Mouse (Mus musculus) gastrocnemius, adult 18-20 months (tissue): ENCODE data around the gene Prol1. TPM values are rescaled to one million over a fixed set of nuclear protein-coding genes. Genes with fewer than 3 reads are reported as not detected.
"Not testable (repeated sequence)": the region's sequence is repeated elsewhere in the genome, so short reads cannot be mapped to it uniquely, and the experiment has no call there.

Source experiments
- DNase-seq: peaks from one replicate; pipeline ENCODE4 v3.0.0; 2021; ENCODE audit warnings: low spot score
- long read RNA-seq, 2 experiments: library from polyadenylated mRNA; stranded (forward); transcript quantifications; one replicate each; pipeline ENCODE4 v2.0.0; 2021
- total RNA-seq, 2 experiments: library from RNA; stranded (reverse); gene quantifications; 2 replicates each; pipeline ENCODE4 v1.2.3; 2021

The Prol1 gene
- not detected for total RNA-seq
- long read RNA-seq, experiment 1: 0 reads
- long read RNA-seq, experiment 2: 0 reads

DNA sequence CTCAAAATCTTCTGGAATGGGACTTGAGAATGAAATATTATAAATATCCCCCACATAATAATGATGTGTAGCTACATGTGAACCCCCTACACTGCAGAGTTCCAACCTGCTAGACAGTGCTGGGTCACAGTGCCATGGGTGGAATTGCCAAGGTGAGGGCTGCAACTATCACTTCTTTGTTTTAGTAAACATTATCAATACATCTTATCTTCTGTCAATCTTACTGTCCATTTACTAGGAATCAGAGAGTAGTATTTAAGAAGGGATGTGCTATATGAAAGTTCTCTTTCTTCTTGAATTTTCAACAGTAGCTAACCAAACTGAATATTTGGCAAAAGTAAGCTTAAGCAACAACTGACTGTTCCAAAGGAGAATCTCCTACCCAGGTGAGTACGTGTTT is at the start of gene Prol1:
Gene Prol1, plus strand, starts transcription at position 301 of the 400 bp plus-strand sequence.
- DNase-seq: no peak

DNA sequence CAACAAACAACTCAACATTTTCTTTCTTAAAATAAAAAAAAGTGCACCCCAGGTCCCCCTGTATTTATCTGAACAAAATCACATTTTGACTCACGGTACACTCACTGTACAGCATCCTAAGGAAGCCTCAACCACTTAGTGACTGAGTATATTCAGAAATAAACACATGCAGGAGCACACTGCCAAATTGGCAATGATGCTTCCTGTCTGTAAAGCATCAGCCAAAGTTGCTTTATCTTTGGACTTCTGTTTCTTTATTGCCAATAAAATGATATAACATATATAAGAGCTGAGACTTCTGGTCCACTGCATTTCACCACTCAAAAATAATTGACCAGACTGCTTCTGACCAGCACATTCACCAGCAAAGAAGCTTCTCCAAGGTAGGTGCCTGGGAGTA is 48.5 kb upstream of the Prol1 start, which contains the start of gene Gm7714:
Gene Gm7714, plus strand, starts transcription at position 301 of the 400 bp plus-strand sequence.
- DNase-seq: no peak

DNA sequence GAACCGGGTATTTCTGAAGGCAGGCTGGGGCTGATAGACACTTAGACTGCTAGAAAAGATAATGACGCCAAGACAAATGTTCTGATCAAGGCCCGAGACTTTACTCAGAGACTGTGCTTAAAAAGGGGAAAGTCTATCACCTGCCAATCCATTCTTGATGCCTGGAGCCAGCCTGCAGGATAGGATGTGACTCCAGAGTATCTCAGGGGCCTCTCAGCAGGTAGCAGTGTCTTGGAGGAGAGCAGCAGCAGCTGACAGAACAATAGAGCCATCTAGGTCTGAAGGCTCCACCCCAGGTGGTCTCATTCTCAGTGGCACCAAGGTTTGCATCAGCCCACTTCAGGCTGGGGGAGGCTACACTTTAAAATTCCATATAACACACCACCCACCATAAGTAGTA is 5.8 kb upstream of the Prol1 start:
- not testable (repeated sequence) for DNase-seq

DNA sequence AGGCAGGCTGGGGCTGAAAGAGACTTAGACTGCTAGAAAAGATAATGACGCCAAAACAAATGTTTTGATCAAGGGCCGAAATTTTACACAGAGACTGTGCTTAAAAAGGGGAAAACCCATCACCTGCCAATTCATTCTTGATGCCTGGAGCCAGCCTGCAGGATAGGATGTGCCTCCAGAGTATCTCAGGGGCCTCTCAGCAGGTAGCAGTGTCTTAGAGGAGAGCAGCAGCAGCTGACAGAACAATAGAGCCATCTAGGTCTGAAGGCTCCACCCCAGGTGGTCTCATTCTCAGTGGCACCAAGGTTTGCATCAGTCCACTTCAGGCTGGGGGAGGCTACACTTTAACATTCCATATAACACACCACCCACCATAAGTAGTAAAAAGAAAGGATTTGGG is 31.4 kb downstream of the Prol1 start:
- DNase-seq: not testable (repeated sequence)

GRCm38 (mm10) chr5:88364768-88365167 is 47.7 kb downstream of the Prol1 start:
- no peak for DNase-seq

DNA sequence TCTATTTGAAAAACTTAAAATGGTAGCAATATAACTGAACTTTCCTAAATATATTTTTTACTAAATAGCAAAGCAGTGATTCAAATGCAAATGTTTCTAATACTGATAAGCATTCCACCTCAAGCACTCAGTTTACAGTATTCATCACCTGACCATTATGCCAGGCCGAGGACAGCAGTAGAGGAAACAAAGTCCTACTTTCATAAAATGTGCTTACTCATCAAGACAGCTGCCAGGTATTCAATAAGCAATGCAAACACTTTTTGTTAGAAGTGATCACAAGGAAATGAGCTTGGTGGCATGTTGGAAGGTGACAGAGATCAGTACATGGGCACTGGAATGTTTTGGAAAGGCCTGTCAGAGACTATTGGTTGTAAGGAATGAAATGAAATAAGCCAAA is 49.8 kb downstream of the Prol1 start:
- DNase-seq: no peak

- DNase-seq: no peak
Observed at GRCm38 (mm10) chr5:88370578-88371232, 53.6 kb downstream of the Prol1 start.

DNA sequence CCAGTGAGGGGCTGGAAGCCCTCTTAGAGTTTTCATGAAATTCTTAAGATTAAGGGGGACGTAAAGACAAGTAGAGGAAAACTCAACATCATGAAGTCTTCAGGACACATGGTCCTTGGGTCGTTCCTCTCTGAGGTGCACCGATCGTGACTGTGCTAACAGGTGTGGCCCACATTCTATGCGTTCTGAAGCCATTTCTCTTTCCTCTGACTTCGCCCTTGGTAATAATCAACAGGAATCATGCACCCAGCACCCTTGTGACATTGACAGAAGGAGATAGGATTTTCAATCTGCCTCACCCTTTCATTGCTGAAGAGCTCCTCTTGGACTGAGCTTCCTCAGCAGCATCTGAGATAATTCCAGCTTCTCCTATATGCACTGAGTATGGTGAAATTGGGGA is 55.5 kb downstream of the Prol1 start:
- no peak for DNase-seq

GRCm38 (mm10) chr5:88375808-88376207 is 58.7 kb downstream of the Prol1 start, which contains the start of gene Amtn:
Gene Amtn, plus strand, starts transcription at chr5:88376108.
- no peak for DNase-seq

Other genes starting within 250 kb of the Prol1 start
- gene Smr2, start 230.8 kb upstream of the Prol1 start, total RNA-seq: not detected
- not detected for gene Gm11116, start 205.8 kb upstream of the Prol1 start, total RNA-seq
- gene Gm11115, start 163.2 kb upstream of the Prol1 start, total RNA-seq: not detected
- gene Gm7714, start 48.4 kb upstream of the Prol1 start, total RNA-seq: not detected
- gene Amtn, start 58.8 kb downstream of the Prol1 start, total RNA-seq: not detected
- gene Ambn, start 138.7 kb downstream of the Prol1 start, total RNA-seq: not detected
- gene Enam, start 170.7 kb downstream of the Prol1 start, total RNA-seq: not detected
- gene Jchain, start 210.6 kb downstream of the Prol1 start, total RNA-seq: under 1 TPM; 0.59 to 0.64 TPM
- gene Utp3, start 237.2 kb downstream of the Prol1 start, total RNA-seq: 10 to 100 TPM; 25.5 to 26.2 TPM
- 1 to 10 TPM; 6.3 to 7.4 TPM for gene Rufy3, start 247.7 kb downstream of the Prol1 start, total RNA-seq